Mouse (Mus musculus) gastrocnemius, postnatal 10 days (tissue): ENCODE results near the gene Actb. TPM values are rescaled to one million over a fixed set of nuclear protein-coding genes. Genes with fewer than 3 reads are reported as not detected.

Experiments
- DNase-seq: peaks from one replicate; pipeline ENCODE4 v3.0.0; 2021; ENCODE audit warnings: mixed read lengths
- long read RNA-seq, 2 experiments: library from polyadenylated mRNA; stranded (forward); transcript quantifications; one replicate each; pipeline ENCODE4 v2.0.0; 2021
- total RNA-seq, 2 experiments: library from RNA; stranded (reverse); gene quantifications; 2 replicates each; pipeline ENCODE4 v1.2.3; 2021

Gene Actb
- 1,000 to 10,000 TPM; 1,451 to 1,869 TPM for total RNA-seq
- long read RNA-seq, experiment 1, transcript Actb-201 (6 exons, 1,920 nt), result major isoform, 486 of 583 reads
- long read RNA-seq, experiment 1, partial matches to known transcripts, result 50 of 583 reads
- long read RNA-seq, experiment 1, other reads (novel, unspliced or antisense), result 47 of 583 reads
- long read RNA-seq, experiment 2, transcript Actb-201 (6 exons, 1,920 nt), result major isoform, 365 of 465 reads
- long read RNA-seq, experiment 2, partial matches to known transcripts, result 50 of 465 reads
- long read RNA-seq, experiment 2, other reads (novel, unspliced or antisense), result 48 of 465 reads

GRCm38 (mm10) chr5:142906532-142907047 lies at the start of gene Actb:
Gene Actb (minus strand): TSS chr5:142906754.
- DNase-seq, result peak; percentile 98

- DNase-seq, result no peak
Observed at GRCm38 (mm10) chr5:142953641-142954040, 47.1 kb upstream of the Actb start.

- DNase-seq, result no peak
Observed at GRCm38 (mm10) chr5:142950405-142950804, 43.9 kb upstream of the Actb start.

GRCm38 (mm10) chr5:142949580-142949979 lies 43.0 kb upstream of the Actb start:
- no peak for DNase-seq

GRCm38 (mm10) chr5:142947460-142947859 lies 40.9 kb upstream of the Actb start:
- DNase-seq, result no peak

GRCm38 (mm10) chr5:142944979-142945682 lies 38.6 kb upstream of the Actb start:
- no peak for DNase-seq

GRCm38 (mm10) chr5:142940393-142940792 lies 33.8 kb upstream of the Actb start:
- no peak for DNase-seq

GRCm38 (mm10) chr5:142937956-142938727 lies 31.6 kb upstream of the Actb start:
- no peak for DNase-seq

- DNase-seq, result peak; percentile 86
Observed at GRCm38 (mm10) chr5:142936336-142936719, 29.8 kb upstream of the Actb start.

- DNase-seq, result peak; percentile 67
Observed at GRCm38 (mm10) chr5:142935642-142936335, 29.2 kb upstream of the Actb start.

- no peak for DNase-seq
Observed at GRCm38 (mm10) chr5:142932731-142933130, 26.2 kb upstream of the Actb start.

GRCm38 (mm10) chr5:142932084-142932685 lies 25.6 kb upstream of the Actb start:
- peak; percentile 70 for DNase-seq

GRCm38 (mm10) chr5:142931241-142931745 lies 24.7 kb upstream of the Actb start:
- no peak for DNase-seq

- DNase-seq, result no peak
Observed at GRCm38 (mm10) chr5:142929400-142929752, 22.8 kb upstream of the Actb start.

- peak; percentile 77 for DNase-seq
Observed at GRCm38 (mm10) chr5:142928749-142929399, 22.3 kb upstream of the Actb start.

GRCm38 (mm10) chr5:142927341-142927930 lies 20.9 kb upstream of the Actb start:
- DNase-seq, result no peak

- DNase-seq, result no peak
Observed at GRCm38 (mm10) chr5:142926940-142927228, 20.3 kb upstream of the Actb start.

GRCm38 (mm10) chr5:142926204-142926939 lies 19.8 kb upstream of the Actb start:
- no peak for DNase-seq

- DNase-seq, result no peak
Observed at GRCm38 (mm10) chr5:142924336-142924959, 17.9 kb upstream of the Actb start.

GRCm38 (mm10) chr5:142923781-142924180 lies 17.2 kb upstream of the Actb start:
- no peak for DNase-seq
